Mouse (Mus musculus) forebrain, embryonic 16.5 days (tissue): ENCODE results near the gene Tfap2a. TPM values are rescaled to one million over a fixed set of nuclear protein-coding genes. Genes with fewer than 3 reads are reported as not detected.

Experiments used
- ATAC-seq: fragments of 200-750 bp; cut with Nextera tagmentation; 2 replicates; pipeline ENCODE4 v1.8.0; 2017; ENCODE audit warnings: mild to moderate bottlenecking, moderate library complexity
- H3K27ac ChIP-seq: fragments of 300-500 bp; sonication (generic); 2 replicates; pipeline ENCODE4 v1.5.1; 2014; ENCODE audit warnings: low read length, control low read depth
- H3K27me3 ChIP-seq: fragments of 300-500 bp; sonication (generic); replicated peaks from 2 replicates; pipeline ENCODE4 v1.6.1; 2014; ENCODE audit warnings: low read length; ENCODE audit not compliant: control insufficient read depth, insufficient read depth
- H3K36me3 ChIP-seq: fragments of 300-500 bp; sonication (generic); 2 replicates; pipeline ENCODE4 v1.6.1; 2014; ENCODE audit not compliant: control insufficient read depth, insufficient read depth
- H3K4me1 ChIP-seq: fragments of 300-500 bp; sonication (generic); replicated peaks from 2 replicates; pipeline ENCODE4 v1.6.1; 2014; ENCODE audit warnings: low read length; ENCODE audit not compliant: control insufficient read depth, insufficient read depth
- H3K4me2 ChIP-seq: fragments of 300-500 bp; sonication (generic); 2 replicates; pipeline ENCODE4 v1.6.1; 2014; ENCODE audit warnings: mild to moderate bottlenecking, low read length, control low read depth
- H3K4me3 ChIP-seq: fragments of 300-500 bp; sonication (generic); replicated peaks from 2 replicates; pipeline ENCODE4 v1.5.1; 2014; ENCODE audit warnings: mild to moderate bottlenecking, low read length, control low read depth
- H3K9ac ChIP-seq: fragments of 300-500 bp; sonication (generic); replicated peaks from 2 replicates; pipeline ENCODE4 v1.6.1; 2014; ENCODE audit warnings: low read depth, low read length, control low read depth
- H3K9me3 ChIP-seq: fragments of 300-500 bp; sonication (generic); 2 replicates; pipeline ENCODE4 v1.6.1; 2016; ENCODE audit warnings: low read length; ENCODE audit not compliant: control insufficient read depth
- WGBS: fragments of 180-500 bp; shearing (Covaris S2); extraction: QIAGEN DNeasy Blood & Tissue Kit; methylation state at CpG from one replicate; pipeline ENCODE4 v1.1.7; 2014; 5-methylcytosine and 5-hydroxymethylcytosine counted together
- polyA plus RNA-seq: library from polyadenylated mRNA; unstranded; fragments of >200 nt; fragmentation: Nextera tagmentation; extraction: Ambion mirVana; gene quantifications from 2 replicates; pipeline ENCODE4 v1.2.1, GENCODE M21; 2015

Tfap2a gene
- polyA plus RNA-seq, 1 experiment from 2014 or later, result 0.41 TPM

DNA sequence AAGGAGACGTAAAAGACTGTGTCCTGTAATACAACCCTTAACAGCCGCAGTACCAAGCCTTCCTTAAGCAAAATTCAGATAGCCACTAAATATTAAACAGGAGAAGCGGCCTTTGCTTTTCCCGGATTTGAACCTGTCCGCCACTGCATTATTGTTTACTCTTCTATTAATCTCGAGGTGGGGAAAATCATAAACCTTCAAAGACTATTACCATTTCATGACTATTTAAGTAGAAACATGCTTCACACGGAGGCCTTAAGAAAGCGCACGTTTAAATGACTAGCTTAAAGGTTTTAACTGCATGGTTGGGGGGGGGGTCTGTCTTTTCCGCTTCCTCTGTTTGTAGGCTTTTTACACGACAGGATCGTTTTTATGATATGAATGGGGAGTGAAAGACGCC, 9.1 kb downstream of the Tfap2a start:
- no peak overlapping the region for H3K9ac ChIP-seq

DNA sequence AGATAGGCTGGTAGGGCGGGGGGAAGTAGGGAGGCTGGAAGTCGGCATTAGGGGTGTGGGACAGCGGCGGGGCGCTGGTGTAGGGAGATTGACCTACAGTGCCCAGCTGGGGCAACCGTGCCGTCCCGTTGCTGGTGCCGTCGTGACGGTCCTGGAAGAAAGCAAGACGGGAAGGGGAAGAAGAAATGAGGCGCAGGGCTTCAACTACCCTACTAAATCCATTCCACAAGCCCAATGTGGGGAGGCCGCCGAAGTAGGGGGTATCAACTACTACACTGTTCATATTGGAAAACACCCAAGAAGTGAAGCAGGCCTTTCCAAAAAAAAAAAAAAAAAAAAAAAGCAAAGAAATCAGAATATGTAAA, 9.6 kb downstream of the Tfap2a start:
- H3K9ac ChIP-seq, result no peak overlapping the region
- no peak for ATAC-seq
- under 1% methylated on average over 15 of the region's 15 CpGs for WGBS
- H3K36me3 ChIP-seq, result no peaks in the 10 kb centered on the region
- no peaks in the 10 kb centered on the region for H3K9me3 ChIP-seq
- no peak overlapping the region for H3K4me2 ChIP-seq
- H3K4me1 ChIP-seq, result peaks cover 19% of the 10 kb centered on the region
- no peak overlapping the region for H3K27ac ChIP-seq
- peak overlapping the region; percentile 6; the same call in 1 of the 2 replicates for H3K4me3 ChIP-seq
- peaks cover 56% of the 10 kb centered on the region for H3K27me3 ChIP-seq

More for the DNA sequence above, 9.1 kb downstream of the Tfap2a start:
- 2% methylated on average over 13 of the region's 13 CpGs for WGBS
- Histone ChIP-seq H3K27me3 (peaks cover 54% of the 10 kb centered on the region), H3K4me1 (peaks cover 24% of the 10 kb centered on the region), H3K9me3 (no peaks in the 10 kb centered on the region), H3K4me3 (no peak overlapping the region), H3K27ac (no peak overlapping the region), H3K4me2 (no peak overlapping the region), H3K36me3 (no peaks in the 10 kb centered on the region)
- ATAC-seq, result no peak

- WGBS, result 1% methylated on average over 42 of the region's 42 CpGs
- no peaks in the 10 kb centered on the region for H3K9me3 ChIP-seq
- ATAC-seq, result no peak
- H3K4me1 ChIP-seq, result peaks cover 18% of the 10 kb centered on the region
- H3K27ac ChIP-seq, result no peak overlapping the region
- H3K9ac ChIP-seq, result no peak overlapping the region
- H3K4me3 ChIP-seq, result peak overlapping the region; percentile 6
- no peak overlapping the region for H3K4me2 ChIP-seq
- peaks cover 56% of the 10 kb centered on the region for H3K27me3 ChIP-seq
- H3K36me3 ChIP-seq, result no peaks in the 10 kb centered on the region
Observed at GRCm38 (mm10) chr13:40727731-40728625, 10.2 kb downstream of the Tfap2a start.

- H3K4me1 ChIP-seq, result peaks cover 10% of the 10 kb centered on the region
- H3K4me3 ChIP-seq, result no peak overlapping the region
- no peaks in the 10 kb centered on the region for H3K9me3 ChIP-seq
- peaks cover 54% of the 10 kb centered on the region for H3K27me3 ChIP-seq
- no peak overlapping the region for H3K9ac ChIP-seq
- H3K4me2 ChIP-seq, result no peak overlapping the region
- no peak for ATAC-seq
- 10% methylated on average over 7 of the region's 7 CpGs for WGBS
- no peak overlapping the region for H3K27ac ChIP-seq
- H3K36me3 ChIP-seq, result no peaks in the 10 kb centered on the region
Observed at GRCm38 (mm10) chr13:40725924-40726323, 12.3 kb downstream of the Tfap2a start.

GRCm38 (mm10) chr13:40723598-40723920, 14.6 kb downstream of the Tfap2a start:
- Histone ChIP-seq H3K36me3 (no peaks in the 10 kb centered on the region), H3K4me2 (peak overlapping the region; percentile 61), H3K4me3 (peak overlapping the region; percentile 65), H3K27me3 (peaks cover 76% of the 10 kb centered on the region), H3K9me3 (no peaks in the 10 kb centered on the region), H3K4me1 (peaks cover 6% of the 10 kb centered on the region), H3K9ac (no peak overlapping the region; the same call in 1 of the 2 replicates), H3K27ac (no peak overlapping the region)
- no peak for ATAC-seq
- WGBS, result 6% methylated on average over 5 of the region's 5 CpGs

GRCm38 (mm10) chr13:40722741-40723597, 15.2 kb downstream of the Tfap2a start:
- Histone ChIP-seq H3K36me3 (no peaks in the 10 kb centered on the region), H3K4me3 (peak overlapping the region; percentile 65), H3K9ac (peak overlapping the region; percentile 49), H3K9me3 (no peaks in the 10 kb centered on the region), H3K27ac (no peak overlapping the region), H3K27me3 (peaks cover 76% of the 10 kb centered on the region), H3K4me1 (peaks cover 6% of the 10 kb centered on the region), H3K4me2 (peak overlapping the region; percentile 61)
- ATAC-seq, result peak; percentile 95
- 1% methylated on average over 70 of the region's 70 CpGs for WGBS

DNA sequence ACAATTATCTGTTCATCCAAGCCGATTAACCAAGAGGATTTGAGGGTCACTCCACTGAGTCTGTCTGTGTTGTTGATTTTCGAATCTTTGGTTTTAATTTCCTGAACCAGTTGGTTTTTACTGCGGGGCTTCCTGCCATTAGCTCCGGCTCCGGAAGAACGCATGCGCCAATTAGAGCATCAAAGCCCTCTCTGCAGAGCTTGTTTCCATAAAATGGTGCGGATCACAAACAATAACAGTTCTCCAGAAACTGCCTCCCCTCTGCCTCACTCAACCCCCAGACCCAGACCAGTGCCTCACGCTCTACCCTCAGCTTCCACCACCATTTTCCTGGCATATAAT, 18.5 kb downstream of the Tfap2a start:
- Histone ChIP-seq H3K27ac (no peak overlapping the region), H3K9ac (no peak overlapping the region), H3K36me3 (no peaks in the 10 kb centered on the region), H3K9me3 (no peaks in the 10 kb centered on the region), H3K4me1 (peaks cover 6% of the 10 kb centered on the region), H3K4me3 (no peak overlapping the region), H3K27me3 (peaks cover 75% of the 10 kb centered on the region), H3K4me2 (no peak overlapping the region)
- no peak for ATAC-seq
- 18% methylated on average over 9 of the region's 9 CpGs for WGBS

- Histone ChIP-seq H3K9me3 (no peaks in the 10 kb centered on the region), H3K4me3 (no peak overlapping the region), H3K27me3 (peaks cover 77% of the 10 kb centered on the region), H3K4me2 (no peak overlapping the region), H3K27ac (no peak overlapping the region), H3K4me1 (peaks cover 6% of the 10 kb centered on the region), H3K9ac (no peak overlapping the region), H3K36me3 (no peaks in the 10 kb centered on the region)
- ATAC-seq, result no peak
- WGBS, result 23% methylated on average over 14 of the region's 14 CpGs
Observed at GRCm38 (mm10) chr13:40719066-40719740, 19.0 kb downstream of the Tfap2a start.
